Mouse (Mus musculus) heart, postnatal 14 days (tissue): ENCODE data around the gene Sstr2. TPM values are rescaled to one million over a fixed set of nuclear protein-coding genes. Genes with fewer than 3 reads are reported as not detected.

Experiments used
- DNase-seq, 2 experiments: peaks; one replicate each; pipeline ENCODE4 v3.0.0; 2021 to 2022
- intact Hi-C: fragments of 180-260 bp; cut with DNase I; formaldehyde crosslinking; loops from one replicate; pipeline ENCODE4 v1.15.1; 2025
- total RNA-seq, 2 experiments: library from RNA; stranded (reverse); gene quantifications; 2 replicates each; pipeline ENCODE4 v1.2.3; 2021

Sstr2 gene
- total RNA-seq, 2 experiments from 2014 or later: not detected

DNA sequence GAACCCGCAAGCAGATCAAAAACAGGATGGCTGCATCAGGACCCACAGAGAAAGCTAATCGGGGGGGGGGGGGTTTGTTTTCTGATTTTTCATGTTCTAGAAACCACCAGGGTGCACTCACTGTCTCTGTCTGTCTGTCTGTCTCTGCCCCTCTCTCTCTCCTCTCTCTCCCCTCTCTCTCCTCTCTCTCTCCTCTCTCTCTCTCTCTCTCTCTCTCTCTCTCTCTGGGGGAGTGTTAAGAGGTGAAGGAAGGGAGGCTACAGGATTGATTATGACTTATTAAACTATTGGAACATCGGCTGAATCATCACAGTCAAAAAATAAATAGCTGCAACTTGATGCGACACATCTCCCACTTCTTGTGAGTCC is 855 bp upstream of the Sstr2 start:
- no peak for DNase-seq
- intact Hi-C loops: no loop called here

DNA sequence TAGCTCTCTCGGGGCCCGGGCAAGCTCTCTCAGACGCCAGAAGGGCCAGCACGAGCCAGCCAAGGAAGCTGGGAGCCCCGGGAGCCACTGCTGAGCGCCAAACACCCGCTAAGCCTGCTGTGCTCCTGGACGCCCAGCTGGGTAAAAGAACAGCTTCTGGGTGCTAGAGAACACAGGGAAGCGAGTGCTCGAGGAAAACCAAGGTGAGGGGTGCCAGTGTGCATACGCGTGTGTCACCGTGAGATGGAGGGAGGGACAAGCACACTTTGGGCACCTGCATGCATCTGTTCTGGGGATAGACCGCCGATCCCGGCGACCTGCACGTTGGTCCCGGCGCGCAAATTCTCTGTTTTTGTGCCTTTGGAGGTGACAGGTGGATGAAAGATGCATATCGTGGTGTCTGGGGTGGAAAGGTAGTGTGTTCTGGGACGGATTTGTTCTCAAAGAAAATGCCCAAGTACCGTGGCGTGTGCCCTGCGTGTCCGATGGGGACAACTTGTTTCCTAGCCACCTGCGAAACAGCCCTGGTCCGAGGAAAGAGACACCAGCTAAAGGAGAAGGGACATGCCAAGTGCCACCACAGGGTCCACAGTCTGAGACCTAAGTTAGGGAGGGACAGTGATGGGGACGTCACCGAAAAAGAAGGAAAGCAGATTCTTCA is 408 bp downstream of the Sstr2 start:
- DNase-seq: no peak
- intact Hi-C loops: loop anchor here (5.0 kb wide), 1 partner anchor 437 kb away; no protein-coding TSS in a partner anchor

DNA sequence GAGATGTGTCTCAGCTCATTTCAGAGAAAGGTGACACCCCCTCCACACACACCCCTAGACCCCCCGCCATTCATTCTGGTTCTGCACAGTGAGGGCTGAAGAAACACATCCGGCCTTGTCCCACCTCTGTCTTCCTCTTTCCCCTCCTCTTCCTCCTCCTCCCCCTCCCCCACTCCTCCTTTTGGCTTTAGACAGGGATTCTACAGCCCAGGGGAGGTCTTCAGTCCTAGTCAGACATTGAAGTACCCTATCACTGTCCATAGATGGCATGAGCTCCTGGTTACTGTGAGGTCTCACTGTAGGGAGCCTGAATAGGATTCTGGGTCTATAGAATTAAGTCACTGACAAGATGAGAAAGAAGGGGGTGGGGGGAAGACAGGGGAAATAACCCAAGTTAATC is 1.9 kb downstream of the Sstr2 start:
- intact Hi-C loops: loop anchor here (5.0 kb wide), 1 partner anchor 439 kb away; no protein-coding TSS in a partner anchor
- DNase-seq: no peak

DNA sequence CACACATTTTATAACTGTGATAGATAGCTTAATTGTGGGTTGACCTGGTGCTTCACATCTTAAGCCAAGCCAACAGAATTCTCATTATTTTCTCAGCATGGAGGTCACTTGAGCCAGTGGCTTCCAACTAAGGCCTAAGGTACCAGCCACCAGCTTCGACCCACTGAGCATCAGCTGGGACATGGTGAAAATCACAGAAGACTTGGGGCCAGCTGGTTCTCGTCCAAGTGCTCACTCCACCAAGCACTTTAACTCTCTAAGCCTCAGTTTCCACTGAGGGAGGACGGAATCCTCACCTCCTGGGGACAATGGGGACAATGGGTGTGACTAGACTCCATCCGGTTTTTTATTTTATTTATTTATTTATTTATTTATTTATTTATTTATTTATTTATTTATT is 2.9 kb downstream of the Sstr2 start:
- no peak for DNase-seq
- intact Hi-C loops: loop anchor here (5.0 kb wide), 1 partner anchor 440 kb away; no protein-coding TSS in a partner anchor

DNA sequence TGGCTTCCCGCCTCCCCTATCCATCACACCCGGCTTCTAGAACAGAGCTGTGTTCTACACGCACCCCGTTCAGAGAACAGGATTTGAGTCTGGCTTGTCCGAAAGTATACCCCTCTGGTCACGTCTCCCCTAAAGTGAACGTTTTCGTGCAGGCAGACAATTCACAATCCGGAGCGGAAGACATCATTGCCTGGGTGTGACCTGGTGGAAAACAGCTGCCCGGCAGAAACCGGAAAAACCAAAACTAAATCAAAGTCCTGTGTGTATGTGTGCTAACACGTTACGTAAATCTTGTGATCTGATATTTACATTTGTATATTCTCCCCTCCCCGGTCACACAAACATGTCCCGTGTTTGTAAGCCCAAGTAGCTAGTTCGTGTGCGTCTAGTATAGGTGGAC is 6.3 kb downstream of the Sstr2 start:
- intact Hi-C loops: no loop called here
- no peak for DNase-seq

DNA sequence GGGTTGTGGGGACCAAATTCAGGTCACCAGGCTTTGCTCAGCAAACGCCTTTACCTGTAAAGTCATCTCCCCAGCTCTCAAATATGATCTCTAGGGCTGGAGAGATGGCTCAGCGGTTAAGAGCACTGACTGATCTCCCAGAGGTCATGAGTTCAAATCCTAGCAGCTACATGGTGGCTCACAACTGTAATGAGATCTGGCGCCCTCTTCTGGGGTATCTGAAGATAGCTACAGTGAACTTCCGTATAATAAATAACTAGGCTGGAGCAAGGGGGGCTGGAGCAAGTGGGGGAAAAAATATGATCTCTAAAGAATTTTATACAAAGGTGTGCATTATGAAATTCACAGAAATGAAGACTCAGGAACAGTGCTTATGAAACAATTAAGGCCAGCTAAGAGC is 8.6 kb downstream of the Sstr2 start:
- intact Hi-C loops: no loop called here
- DNase-seq: peak in 1 of 2 experiments; percentile 19

DNA sequence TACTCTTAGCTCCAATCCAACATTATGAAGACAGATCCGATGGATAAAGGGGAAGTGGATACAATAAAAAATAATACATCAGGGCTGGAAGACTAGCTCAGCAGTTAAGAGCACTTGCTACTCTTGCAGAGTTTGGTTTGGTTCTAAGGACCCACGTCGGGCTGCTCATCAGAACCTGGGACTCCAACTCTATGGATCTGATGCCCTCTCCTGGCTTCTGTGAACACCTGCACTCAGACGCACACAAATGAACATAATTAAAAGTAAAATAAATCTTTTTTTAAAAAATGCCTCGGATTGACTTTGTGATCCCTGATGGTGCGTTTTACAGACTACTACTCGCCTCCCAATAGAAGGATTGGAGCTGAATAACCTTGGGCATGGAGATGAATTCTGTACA is 11.5 kb downstream of the Sstr2 start:
- intact Hi-C loops: no loop called here
- no peak for DNase-seq

DNA sequence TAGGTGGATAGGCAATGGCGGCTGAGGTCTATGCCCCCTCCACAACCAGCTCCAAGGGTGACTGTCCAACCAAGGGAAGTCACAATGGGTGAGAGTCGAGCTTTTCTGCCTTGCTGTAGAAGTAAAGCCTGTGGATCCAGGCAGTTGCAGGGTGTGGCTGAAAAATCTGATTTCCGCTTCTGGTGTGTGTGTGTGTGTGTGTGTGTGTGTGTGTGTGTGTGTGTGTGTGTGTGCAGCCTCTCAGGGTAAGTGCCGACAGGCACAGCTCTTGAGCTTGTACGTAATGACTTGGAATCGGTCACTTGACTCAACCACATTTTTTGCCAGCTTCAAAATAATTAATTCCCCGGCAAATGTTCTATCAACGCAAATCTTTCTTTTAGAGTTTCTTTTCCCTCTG is 12.2 kb downstream of the Sstr2 start:
- intact Hi-C loops: no loop called here
- no peak for DNase-seq

DNA sequence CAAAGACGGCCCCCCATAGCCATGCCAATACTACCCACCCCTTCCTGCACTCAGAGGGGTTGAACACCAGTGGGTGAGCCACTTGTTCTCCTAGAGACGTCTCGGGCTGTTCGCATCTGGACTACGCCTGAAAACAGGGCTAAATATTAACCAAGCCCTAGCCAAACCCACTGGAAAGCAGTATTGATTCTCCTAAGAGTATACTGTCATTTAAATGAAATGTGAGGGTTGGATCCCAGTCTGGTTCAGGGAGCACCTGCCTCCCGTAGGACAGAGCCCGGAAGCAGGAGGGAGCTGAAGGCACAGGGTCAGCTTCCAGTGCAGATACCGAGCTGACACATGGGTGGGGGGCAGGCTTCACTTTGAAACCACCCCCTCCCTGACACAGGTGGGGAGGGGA is 12.7 kb downstream of the Sstr2 start:
- DNase-seq: no peak
- intact Hi-C loops: no loop called here

DNA sequence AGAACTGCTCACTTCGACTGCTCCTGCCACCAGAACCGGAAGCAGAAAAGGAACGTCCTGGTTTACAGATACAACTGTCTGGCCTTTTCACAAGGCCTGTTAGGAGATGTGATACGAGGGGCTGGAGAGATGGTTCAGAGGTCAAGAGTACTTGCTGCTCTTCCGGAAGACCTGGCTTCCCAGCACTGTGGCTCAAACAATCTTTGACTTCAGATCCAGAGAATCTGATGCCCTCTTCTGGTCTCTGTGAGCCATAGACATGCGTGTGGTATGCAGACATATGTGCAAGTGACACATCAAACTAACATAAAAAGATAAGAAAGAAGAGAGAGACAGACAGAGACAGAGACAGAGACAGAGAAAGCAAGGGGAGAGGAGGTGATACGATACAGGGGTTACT is 13.2 kb downstream of the Sstr2 start:
- intact Hi-C loops: no loop called here

DNA sequence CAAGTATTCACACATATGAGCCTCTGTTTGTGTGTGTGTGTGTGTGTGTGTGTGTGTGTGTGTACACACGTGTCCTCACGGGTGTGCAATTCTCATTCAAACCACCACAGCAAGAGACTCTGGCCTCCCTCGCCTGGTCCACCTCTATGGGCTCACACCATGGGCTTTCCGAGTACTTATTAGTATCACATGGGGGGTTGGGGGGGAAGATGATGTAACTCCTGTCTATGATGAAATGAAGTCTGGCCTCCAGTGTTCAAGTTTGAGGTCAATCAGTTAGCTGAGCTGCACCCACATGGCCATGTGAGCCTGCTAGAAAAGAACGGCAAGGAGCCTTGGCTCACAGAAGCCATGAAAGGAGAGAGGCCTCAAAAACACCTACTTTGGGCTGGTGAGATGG is 14.3 kb downstream of the Sstr2 start:
- intact Hi-C loops: no loop called here
- DNase-seq: no peak

More for the DNA sequence above, 13.2 kb downstream of the Sstr2 start:
- no peak for DNase-seq

DNA sequence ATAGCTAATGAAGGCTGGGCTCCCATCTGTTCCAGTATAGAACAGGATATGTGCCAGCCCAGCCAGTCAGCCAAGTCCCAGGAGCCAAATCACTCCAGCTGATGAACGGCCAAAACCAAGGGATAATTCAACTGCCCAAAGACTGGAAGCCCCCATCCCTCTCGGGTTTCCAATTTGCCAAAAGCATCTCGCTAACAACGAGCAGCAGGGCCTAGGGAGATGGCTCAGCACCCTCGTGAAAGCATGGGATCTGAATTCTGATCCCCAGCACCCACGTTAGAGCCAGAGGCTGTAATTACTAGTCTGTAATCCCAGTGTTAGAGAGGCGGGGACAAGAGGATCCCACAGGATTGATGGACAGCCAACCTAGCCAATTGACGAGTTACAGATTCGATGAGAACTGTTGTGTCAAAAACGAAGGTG is 15.6 kb downstream of the Sstr2 start:
- intact Hi-C loops: no loop called here
- no peak for DNase-seq

DNA sequence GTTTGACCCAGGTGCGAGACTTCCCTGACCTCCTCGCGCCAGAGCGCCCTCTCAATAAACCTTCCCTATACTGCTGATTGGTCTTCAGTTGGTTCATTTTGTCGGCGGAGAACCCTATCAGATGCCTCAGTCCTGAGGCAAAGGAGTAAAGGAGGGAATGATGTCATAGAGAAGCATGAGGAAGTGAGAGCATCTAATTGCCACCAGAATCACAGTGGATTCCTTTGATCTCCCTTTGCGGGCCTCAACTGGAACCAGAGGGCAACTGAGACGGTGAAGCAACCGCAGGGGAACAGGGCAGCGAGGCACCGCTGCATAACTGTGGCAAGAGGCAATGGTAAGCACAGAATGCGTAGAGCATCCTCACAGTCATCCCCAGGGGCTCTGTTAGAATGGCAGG is 19.5 kb downstream of the Sstr2 start:
- no peak for DNase-seq
- intact Hi-C loops: no loop called here

DNA sequence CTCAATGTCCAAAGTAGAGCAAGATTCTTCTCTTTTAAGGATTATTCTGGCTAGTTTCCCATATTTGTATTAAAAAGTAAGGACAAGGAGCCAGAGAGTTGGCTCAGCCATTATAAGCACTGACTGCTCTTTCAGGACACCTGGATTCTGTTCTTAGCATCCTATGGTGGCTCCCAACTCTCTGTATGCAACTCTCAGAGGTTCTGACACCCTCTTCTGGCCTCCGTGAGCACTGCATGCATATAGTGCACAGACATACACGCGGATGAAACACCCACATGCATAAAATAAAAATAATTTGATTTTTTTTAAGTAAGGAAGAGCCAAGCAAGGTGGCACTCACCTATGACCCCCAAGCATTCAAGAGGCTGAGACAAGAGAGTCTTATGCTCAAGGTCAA is 26.0 kb downstream of the Sstr2 start:
- intact Hi-C loops: no loop called here
- DNase-seq: no peak

DNA sequence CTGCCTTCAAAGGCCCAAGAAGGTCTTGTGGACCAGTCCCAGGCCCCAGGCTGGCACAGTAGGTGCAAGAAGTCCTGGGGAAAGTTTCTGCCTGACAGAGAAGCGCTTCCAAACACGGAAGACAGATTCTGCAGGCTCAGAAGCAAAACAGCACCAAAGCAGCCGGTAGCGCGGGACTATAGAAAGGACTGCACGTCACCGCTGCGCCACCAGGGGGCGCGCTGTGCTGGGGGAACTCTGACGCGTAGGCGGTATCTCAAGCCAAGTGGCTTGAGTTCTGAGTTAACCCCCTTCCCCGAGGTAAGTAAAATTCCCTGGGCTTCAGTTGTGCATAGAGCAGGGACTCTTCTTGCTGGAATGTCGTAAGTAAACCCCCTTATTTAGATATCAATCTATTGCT is 29.0 kb downstream of the Sstr2 start:
- DNase-seq: peak; percentile 87 to 90
- intact Hi-C loops: no loop called here

DNA sequence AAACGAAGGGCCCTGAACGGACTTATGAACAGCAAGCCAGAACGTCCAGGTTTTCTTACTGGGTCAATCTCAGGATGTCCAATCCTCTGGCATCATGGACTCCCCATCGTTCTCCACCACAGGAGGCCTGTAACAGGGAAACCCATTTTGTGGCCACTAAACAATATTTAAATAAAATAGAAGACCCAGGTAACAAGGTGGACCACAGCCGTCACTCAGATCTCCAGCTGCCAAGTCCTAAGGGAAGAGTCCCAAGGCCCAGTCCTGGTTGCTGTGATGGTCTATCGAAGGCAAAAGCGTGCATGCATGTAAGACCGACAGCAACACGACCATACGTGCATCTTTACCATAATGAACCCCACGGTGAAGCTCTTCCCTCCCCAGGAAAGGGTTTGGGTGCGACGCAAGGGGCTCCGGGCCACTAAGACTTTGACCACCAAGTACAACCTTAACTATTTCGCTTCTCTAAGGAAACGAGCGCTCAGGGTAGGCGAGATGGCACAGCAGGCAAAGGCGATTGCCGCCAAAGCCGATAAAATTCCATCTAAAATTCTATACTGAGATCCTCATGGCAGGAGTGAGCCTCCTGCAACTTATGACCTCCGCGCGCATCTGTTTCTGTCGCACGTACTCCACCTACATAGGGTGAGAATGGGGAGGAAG is 29.7 kb downstream of the Sstr2 start, which contains the start of gene Cog1:
Gene Cog1 (plus strand): TSS at position 480 of the 663 bp plus-strand sequence.
- no peak for DNase-seq
- intact Hi-C loops: loop anchor here (1.0 kb wide), 2 partner anchors 158 to 162 kb away; no protein-coding TSS in a partner anchor

DNA sequence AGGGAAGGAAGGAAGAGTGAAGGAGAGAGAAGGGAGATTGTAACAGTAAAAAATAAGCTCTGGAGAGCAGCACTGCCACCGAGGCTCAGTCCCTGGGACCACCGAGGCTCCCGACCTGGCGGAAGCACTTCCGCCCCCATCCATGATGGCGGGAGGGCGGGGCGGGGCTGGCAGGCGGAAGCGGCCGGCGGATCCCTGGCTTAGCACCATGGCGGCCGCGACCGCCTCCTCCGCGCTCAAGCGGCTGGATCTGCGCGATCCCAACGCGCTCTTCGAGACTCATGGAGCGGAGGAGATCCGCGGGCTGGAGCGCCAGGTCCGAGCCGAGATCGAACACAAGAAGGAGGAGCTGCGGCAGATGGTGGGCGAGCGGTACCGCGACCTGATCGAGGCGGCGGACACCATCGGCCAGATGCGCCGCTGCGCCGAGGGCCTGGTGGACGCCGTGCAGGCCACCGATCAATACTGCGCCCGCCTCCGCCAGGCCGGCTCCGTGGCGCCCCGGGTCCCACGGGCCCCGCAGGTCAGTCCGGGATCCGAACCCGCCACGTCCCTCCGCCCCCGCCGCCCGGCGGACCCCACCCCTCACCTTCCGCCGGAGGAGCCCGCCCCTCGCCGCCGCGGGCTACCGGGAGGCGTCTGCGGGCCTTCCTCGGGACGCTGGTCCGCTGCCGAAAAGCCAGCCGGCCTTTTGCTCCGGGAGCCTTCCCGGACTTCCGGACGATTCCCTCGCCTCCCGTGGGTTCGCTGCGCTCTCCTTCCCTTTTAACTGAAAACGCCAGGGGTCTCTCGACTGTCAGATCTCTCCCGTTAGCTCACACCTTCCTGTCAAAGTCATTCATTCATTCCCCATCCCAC is 30.4 kb downstream of the Sstr2 start, which contains the start of gene Slc39a11:
Gene Slc39a11 (minus strand): TSS at position 727 of the 858 bp plus-strand sequence.
- intact Hi-C loops: loop anchor here (1.0 to 2.0 kb wide), 3 partner anchors 33 to 162 kb away; no protein-coding TSS in a partner anchor
- peak; percentile 78 to 81 for DNase-seq

DNA sequence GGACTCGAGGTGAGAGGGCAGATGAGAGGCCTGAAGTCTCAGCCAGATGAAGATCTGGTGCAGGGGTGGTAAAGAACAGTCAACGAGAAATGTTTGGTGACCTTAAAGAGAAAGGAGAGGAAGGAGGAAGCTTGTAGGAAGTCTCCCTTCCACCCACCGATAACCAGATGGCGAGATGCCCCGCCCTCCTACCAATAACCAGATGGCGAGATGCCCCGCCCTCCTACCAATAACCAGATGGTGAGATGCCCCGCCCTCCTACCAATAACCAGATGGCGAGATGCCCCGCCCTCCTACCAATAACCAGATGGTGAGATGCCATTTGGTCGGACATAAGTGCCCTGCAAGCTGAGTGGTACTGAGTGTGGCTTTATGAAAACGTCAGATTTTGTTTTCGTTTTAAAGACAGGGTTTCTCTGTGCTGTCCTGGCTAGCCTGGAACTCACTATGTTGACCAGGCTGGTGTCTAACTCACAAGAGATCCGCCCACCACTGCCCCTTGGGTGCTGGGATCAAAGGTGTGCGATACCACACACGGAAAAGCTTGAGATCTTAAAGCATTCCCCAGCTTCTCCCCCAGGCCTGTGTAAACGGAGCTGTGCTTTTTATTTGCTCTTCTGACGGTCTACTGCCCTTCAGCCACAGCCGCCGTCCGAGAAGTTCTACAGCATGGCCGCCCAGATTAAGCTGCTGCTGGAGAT is 32.2 kb downstream of the Sstr2 start:
- intact Hi-C loops: loop anchor here (2.0 kb wide), 1 partner anchor 31 kb away; no protein-coding TSS in a partner anchor
- no peak for DNase-seq

DNA sequence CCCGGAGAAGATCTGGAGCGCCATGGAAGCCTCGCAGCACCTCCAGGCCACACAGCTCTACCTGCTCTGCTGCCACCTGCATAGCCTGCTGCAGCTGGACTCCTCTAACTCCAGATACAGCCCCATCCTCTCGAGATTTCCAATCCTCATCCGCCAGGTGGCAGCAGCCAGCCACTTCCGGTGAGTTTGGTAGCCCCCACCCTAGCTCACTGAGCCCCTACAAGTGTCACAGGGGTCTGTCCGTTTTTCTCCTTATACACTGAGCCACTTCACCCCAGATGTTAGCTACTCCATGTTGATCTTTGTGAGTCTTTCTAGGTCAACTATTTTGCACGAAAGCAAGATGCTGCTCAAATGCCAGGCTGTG is 32.7 kb downstream of the Sstr2 start:
- intact Hi-C loops: loop anchor here (2.0 kb wide), 1 partner anchor 31 kb away; no protein-coding TSS in a partner anchor
- DNase-seq: peak; percentile 33 to 48

DNA sequence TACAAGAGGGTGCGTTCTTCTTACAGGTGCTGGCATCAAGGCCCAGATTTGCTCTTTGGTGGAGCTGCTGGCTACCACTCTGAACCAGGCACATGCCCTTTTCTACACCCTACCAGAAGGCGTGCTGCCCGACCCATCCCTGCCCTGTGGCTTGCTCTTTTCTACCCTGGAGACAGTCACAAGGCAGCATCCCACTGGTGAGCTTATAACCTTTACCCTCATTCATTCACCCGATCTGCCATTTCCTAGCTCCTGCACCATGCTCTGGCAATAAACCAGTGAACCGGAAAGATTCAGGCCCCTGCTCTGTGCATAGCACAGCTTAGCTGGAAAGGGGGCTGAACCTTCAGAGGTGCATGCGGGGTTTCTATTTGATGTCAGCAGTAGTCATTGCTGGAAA is 33.4 kb downstream of the Sstr2 start:
- intact Hi-C loops: no loop called here
- no peak for DNase-seq
